Mouse (Mus musculus) heart, embryonic 13.5 days (tissue): ENCODE results near the gene Kcnh1. TPM values are rescaled to one million over a fixed set of nuclear protein-coding genes. Genes with fewer than 3 reads are reported as not detected.
A peak's percentile ranks its signal among the peaks of the same experiment; 100 is the strongest.

Experiments
- ATAC-seq: fragments of 200-750 bp; cut with Nextera tagmentation; 2 replicates; pipeline ENCODE4 v1.8.0; 2017; ENCODE audit warnings: moderate TSS enrichment; ENCODE audit not compliant: insufficient number of reproducible peaks, low FRiP score, low TSS enrichment; ENCODE audit errors: extremely low read depth
- H3K27ac ChIP-seq: fragments of 300-500 bp; sonication (generic); replicated peaks from 2 replicates; pipeline ENCODE4 v1.5.1; 2015; ENCODE audit warnings: moderate library complexity, mild to moderate bottlenecking, inconsistent platforms
- H3K27me3 ChIP-seq: fragments of 300-500 bp; sonication (generic); replicated peaks from 2 replicates; pipeline ENCODE4 v1.6.1; 2015; ENCODE audit warnings: mild to moderate bottlenecking, inconsistent platforms
- H3K36me3 ChIP-seq: fragments of 300-500 bp; sonication (generic); 2 replicates; pipeline ENCODE4 v1.6.1; 2015; ENCODE audit warnings: mild to moderate bottlenecking, inconsistent platforms
- H3K4me1 ChIP-seq: fragments of 300-500 bp; sonication (generic); 2 replicates; pipeline ENCODE4 v1.6.1; 2015; ENCODE audit warnings: inconsistent platforms
- H3K4me2 ChIP-seq: fragments of 300-500 bp; sonication (generic); 2 replicates; pipeline ENCODE4 v1.6.1; 2015; ENCODE audit warnings: inconsistent platforms, mild to moderate bottlenecking, moderate library complexity
- H3K4me3 ChIP-seq: fragments of 300-500 bp; sonication (generic); 2 replicates; pipeline ENCODE4 v1.5.1; 2015; ENCODE audit warnings: moderate library complexity, mild to moderate bottlenecking, inconsistent platforms
- H3K9ac ChIP-seq: fragments of 300-500 bp; sonication (generic); 2 replicates; pipeline ENCODE4 v1.6.1; 2015; ENCODE audit warnings: inconsistent platforms, mild to moderate bottlenecking, moderate library complexity
- H3K9me3 ChIP-seq: fragments of 300-500 bp; sonication (generic); 2 replicates; pipeline ENCODE4 v1.6.1; 2016; ENCODE audit warnings: inconsistent platforms
- WGBS: fragments of 180-500 bp; shearing (Covaris S2); methylation state at CpG from one replicate; pipeline ENCODE4 v1.1.7; 2015; ENCODE audit warnings: mixed read lengths; 5-methylcytosine and 5-hydroxymethylcytosine counted together
- polyA plus RNA-seq: library from polyadenylated mRNA; unstranded; fragments of >200 nt; fragmentation: Nextera tagmentation; extraction: Ambion mirVana; gene quantifications from 2 replicates; pipeline ENCODE4 v1.2.1, GENCODE M21; 2015

The Kcnh1 gene
- polyA plus RNA-seq, 1 experiment from 2014 or later = 0.55 TPM

GRCm38 (mm10) chr1:192497505-192497904, 306.9 kb downstream of the Kcnh1 start:
- Histone ChIP-seq H3K4me1 (no peaks in the 10 kb centered on the region), H3K36me3 (no peaks in the 10 kb centered on the region), H3K27ac (no peak overlapping the region), H3K9me3 (no peaks in the 10 kb centered on the region), H3K27me3 (no peaks in the 10 kb centered on the region), H3K4me2 (no peak overlapping the region), H3K4me3 (no peak overlapping the region), H3K9ac (no peak overlapping the region)
- 69% methylated on average over 2 of the region's 2 CpGs for WGBS
- ATAC-seq = no peak

- no peak for ATAC-seq
Measured at GRCm38 (mm10) chr1:192502016-192502415, 311.4 kb downstream of the Kcnh1 start.

GRCm38 (mm10) chr1:192502835-192503234, 312.3 kb downstream of the Kcnh1 start:
- Histone ChIP-seq H3K4me3 (no peak overlapping the region), H3K9ac (no peak overlapping the region), H3K27ac (no peak overlapping the region), H3K4me1 (no peaks in the 10 kb centered on the region), H3K36me3 (no peaks in the 10 kb centered on the region), H3K4me2 (no peak overlapping the region), H3K27me3 (no peaks in the 10 kb centered on the region), H3K9me3 (no peaks in the 10 kb centered on the region)
- no peak for ATAC-seq

More at GRCm38 (mm10) chr1:192502016-192502415, 311.4 kb downstream of the Kcnh1 start:
- Histone ChIP-seq H3K9ac (no peak overlapping the region), H3K36me3 (no peaks in the 10 kb centered on the region), H3K4me3 (no peak overlapping the region), H3K4me1 (no peaks in the 10 kb centered on the region), H3K27ac (no peak overlapping the region), H3K27me3 (no peaks in the 10 kb centered on the region), H3K9me3 (no peaks in the 10 kb centered on the region), H3K4me2 (no peak overlapping the region)
- WGBS = 53% methylated on average over 9 of the region's 9 CpGs

- no peak for ATAC-seq
- 72% methylated on average over 4 of the region's 4 CpGs for WGBS
- no peak overlapping the region for H3K27ac ChIP-seq
- no peaks in the 10 kb centered on the region for H3K36me3 ChIP-seq
- no peak overlapping the region for H3K4me2 ChIP-seq
- no peaks in the 10 kb centered on the region for H3K27me3 ChIP-seq
- no peaks in the 10 kb centered on the region for H3K9me3 ChIP-seq
- no peak overlapping the region for H3K4me3 ChIP-seq
- no peak overlapping the region for H3K9ac ChIP-seq
- no peaks in the 10 kb centered on the region for H3K4me1 ChIP-seq
Measured at GRCm38 (mm10) chr1:192503651-192504050, 313.1 kb downstream of the Kcnh1 start.

- ATAC-seq = no peak
Measured at GRCm38 (mm10) chr1:192512821-192513220, 322.2 kb downstream of the Kcnh1 start.

GRCm38 (mm10) chr1:192515373-192515772, 324.8 kb downstream of the Kcnh1 start:
- no peak for ATAC-seq
- Histone ChIP-seq H3K4me1 (peaks cover 1% of the 10 kb centered on the region), H3K4me2 (no peak overlapping the region), H3K27me3 (no peaks in the 10 kb centered on the region), H3K36me3 (no peaks in the 10 kb centered on the region), H3K27ac (no peak overlapping the region), H3K9ac (no peak overlapping the region), H3K4me3 (no peak overlapping the region), H3K9me3 (no peaks in the 10 kb centered on the region)
- WGBS = 68% methylated on average over 3 of the region's 3 CpGs

More at GRCm38 (mm10) chr1:192512821-192513220, 322.2 kb downstream of the Kcnh1 start:
- H3K4me1 ChIP-seq = no peaks in the 10 kb centered on the region
- no peak overlapping the region for H3K4me2 ChIP-seq
- no peak overlapping the region for H3K4me3 ChIP-seq
- no peak overlapping the region for H3K9ac ChIP-seq
- no peak overlapping the region for H3K27ac ChIP-seq
- no peaks in the 10 kb centered on the region for H3K9me3 ChIP-seq
- no peaks in the 10 kb centered on the region for H3K36me3 ChIP-seq
- 91% methylated on average over 1 of the region's 1 CpGs for WGBS
- no peaks in the 10 kb centered on the region for H3K27me3 ChIP-seq

- Histone ChIP-seq H3K4me2 (no peak overlapping the region), H3K9ac (no peak overlapping the region), H3K9me3 (no peaks in the 10 kb centered on the region), H3K27ac (no peak overlapping the region), H3K36me3 (no peaks in the 10 kb centered on the region), H3K4me3 (no peak overlapping the region), H3K4me1 (peaks cover 16% of the 10 kb centered on the region), H3K27me3 (no peaks in the 10 kb centered on the region)
- no peak for ATAC-seq
- WGBS = 93% methylated on average over 1 of the region's 1 CpGs
Measured at GRCm38 (mm10) chr1:192519713-192520112, 329.1 kb downstream of the Kcnh1 start.

- 42% methylated on average over 13 of the region's 13 CpGs for WGBS
Measured at GRCm38 (mm10) chr1:192520836-192521435, 330.4 kb downstream of the Kcnh1 start.

GRCm38 (mm10) chr1:192522376-192523178, 332.0 kb downstream of the Kcnh1 start:
- no peaks in the 10 kb centered on the region for H3K36me3 ChIP-seq
- H3K4me2 ChIP-seq = no peak overlapping the region
- H3K4me3 ChIP-seq = no peak overlapping the region
- H3K9me3 ChIP-seq = no peaks in the 10 kb centered on the region
- no peaks in the 10 kb centered on the region for H3K27me3 ChIP-seq
- H3K27ac ChIP-seq = 0 out of 2 replicates have a peak overlapping the region, but pooled peaks have one; percentile 21
- no peak overlapping the region for H3K9ac ChIP-seq
- WGBS = 54% methylated on average over 12 of the region's 12 CpGs
- no peak for ATAC-seq
- H3K4me1 ChIP-seq = peaks cover 23% of the 10 kb centered on the region

More at GRCm38 (mm10) chr1:192520836-192521435, 330.4 kb downstream of the Kcnh1 start:
- ATAC-seq = no peak
- peaks cover 23% of the 10 kb centered on the region for H3K4me1 ChIP-seq
- no peak overlapping the region for H3K9ac ChIP-seq
- H3K27ac ChIP-seq = no peak overlapping the region
- H3K36me3 ChIP-seq = no peaks in the 10 kb centered on the region
- no peaks in the 10 kb centered on the region for H3K9me3 ChIP-seq
- H3K27me3 ChIP-seq = no peaks in the 10 kb centered on the region
- H3K4me3 ChIP-seq = no peak overlapping the region
- peak overlapping the region; percentile 33 for H3K4me2 ChIP-seq

GRCm38 (mm10) chr1:192525711-192526350, 335.3 kb downstream of the Kcnh1 start:
- Histone ChIP-seq H3K4me1 (peaks cover 25% of the 10 kb centered on the region), H3K9ac (no peak overlapping the region), H3K9me3 (peaks cover 4% of the 10 kb centered on the region; the same call in 1 of the 2 replicates), H3K27ac (no peak overlapping the region), H3K4me2 (no peak overlapping the region), H3K36me3 (no peaks in the 10 kb centered on the region), H3K4me3 (no peak overlapping the region), H3K27me3 (no peaks in the 10 kb centered on the region)
- 55% methylated on average over 14 of the region's 14 CpGs for WGBS
- ATAC-seq = 0 out of 2 replicates have a peak, but pooled peaks have one; percentile 37

- H3K4me1 ChIP-seq = peaks cover 17% of the 10 kb centered on the region
- ATAC-seq = no peak
- peaks cover 4% of the 10 kb centered on the region; the same call in 1 of the 2 replicates for H3K9me3 ChIP-seq
- H3K4me2 ChIP-seq = no peak overlapping the region
- no peak overlapping the region for H3K4me3 ChIP-seq
- H3K36me3 ChIP-seq = no peaks in the 10 kb centered on the region
- H3K27ac ChIP-seq = no peak overlapping the region
- H3K9ac ChIP-seq = no peak overlapping the region
- 46% methylated on average over 2 of the region's 2 CpGs for WGBS
- H3K27me3 ChIP-seq = no peaks in the 10 kb centered on the region
Measured at GRCm38 (mm10) chr1:192531490-192532146, 341.0 kb downstream of the Kcnh1 start.
